Mouse (Mus musculus) heart, adult 18-20 months (tissue): Measurements from ENCODE around the gene Cst11. TPM values are rescaled to one million over a fixed set of nuclear protein-coding genes. Genes with fewer than 3 reads are reported as not detected.

Experiments
- total RNA-seq, 2 experiments: library from RNA; stranded (reverse); gene quantifications; 2 replicates each; pipeline ENCODE4 v1.2.3; 2021

The Cst11 gene
- total RNA-seq, 2 experiments from 2014 or later, result not detected

Other genes with a start within 250 kb of the Cst11 start
- 1 to 10 TPM; 6.4 to 8.2 TPM for gene Nxt1, start 98.9 kb downstream of the Cst11 start, total RNA-seq
- gene Gzf1, start 90.5 kb downstream of the Cst11 start, total RNA-seq, result 10 to 100 TPM; 26.2 to 29.3 TPM
- 1 to 10 TPM; 1.1 to 1.4 TPM for gene Napb, start 39.0 kb downstream of the Cst11 start, total RNA-seq
- gene Cstl1, start 21.1 kb downstream of the Cst11 start, total RNA-seq, result not detected
- not detected for gene 8030411F24Rik, start 10.5 kb upstream of the Cst11 start, total RNA-seq
- gene Cst12, start 17.9 kb upstream of the Cst11 start, total RNA-seq, result under 1 TPM; 0.55 to 0.98 TPM
- gene Cst8, start 27.3 kb upstream of the Cst11 start, total RNA-seq, result not detected
- not detected for gene Cst13, start 48.6 kb upstream of the Cst11 start, total RNA-seq
- under 1 TPM; 0.82 to 0.90 TPM for gene Cst9, start 63.6 kb upstream of the Cst11 start, total RNA-seq
- gene 9230104L09Rik, start 93.5 kb upstream of the Cst11 start, total RNA-seq, result under 1 TPM in 1 of 2 experiments, not detected in 1; 0.72 TPM
- 100 to 1,000 TPM; 907 to 950 TPM for gene Cst3, start 104.2 kb upstream of the Cst11 start, total RNA-seq
- not detected for gene Gm1330, start 231.8 kb upstream of the Cst11 start, total RNA-seq
- gene Gm10750, start 245.7 kb upstream of the Cst11 start, total RNA-seq, result not detected